Mouse (Mus musculus) adrenal gland, postnatal 36 days (tissue): ENCODE measurements around the gene Cacna1b. TPM values are rescaled to one million over a fixed set of nuclear protein-coding genes. Genes with fewer than 3 reads are reported as not detected.

Experiments used
- DNase-seq, 2 experiments: peaks; one replicate each; pipeline ENCODE4 v3.0.0; 2021; ENCODE audit warnings: mixed read lengths in 1 of 2
- total RNA-seq, 2 experiments: library from RNA; stranded (reverse); gene quantifications; 2 replicates each; pipeline ENCODE4 v1.2.3; 2021

Gene Cacna1b
- total RNA-seq, 2 experiments from 2014 or later, result 1.3 to 1.9 TPM

DNA sequence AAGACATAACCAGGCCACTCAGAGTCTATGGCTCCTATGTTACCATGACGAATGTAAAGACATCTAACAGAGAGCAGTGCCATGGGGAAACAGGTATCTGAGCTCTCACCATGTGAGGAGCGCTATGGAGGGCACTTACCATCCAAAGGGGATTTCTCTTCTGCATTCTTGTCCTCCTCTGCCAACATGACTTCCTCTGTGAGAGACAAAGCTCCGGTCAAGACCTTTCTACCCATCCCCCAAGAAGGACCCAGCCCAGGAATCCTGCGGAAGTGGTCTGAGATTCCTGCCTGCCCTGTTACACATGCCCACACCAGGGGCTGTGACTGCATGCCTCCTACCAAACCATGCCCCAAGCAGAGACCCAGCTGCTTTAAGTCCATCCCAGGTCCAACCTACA, 44.0 kb downstream of the Cacna1b start:
- DNase-seq, result no peak

DNA sequence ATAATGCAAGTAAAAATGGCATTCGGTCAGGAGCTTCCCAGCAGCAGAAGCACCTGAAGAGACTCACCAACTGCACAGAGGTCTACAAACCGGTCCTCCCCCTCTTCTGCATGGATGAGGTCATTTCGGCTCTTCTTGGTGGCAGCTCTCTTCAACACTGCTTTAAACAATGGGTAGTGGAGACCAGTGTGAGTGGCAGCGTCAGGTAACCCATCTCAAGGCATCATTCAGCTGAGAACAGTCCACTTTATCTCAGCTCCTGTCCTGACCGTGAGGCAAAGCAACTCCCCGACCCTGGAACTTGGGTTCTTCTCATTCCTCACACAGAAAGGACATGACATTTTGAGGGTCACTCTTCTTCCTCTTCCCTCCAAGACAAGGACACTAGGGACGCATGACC, 45.0 kb downstream of the Cacna1b start:
- DNase-seq, result no peak

- no peak for DNase-seq
Measured at GRCm38 (mm10) chr2:24717461-24717860, 45.5 kb downstream of the Cacna1b start.

DNA sequence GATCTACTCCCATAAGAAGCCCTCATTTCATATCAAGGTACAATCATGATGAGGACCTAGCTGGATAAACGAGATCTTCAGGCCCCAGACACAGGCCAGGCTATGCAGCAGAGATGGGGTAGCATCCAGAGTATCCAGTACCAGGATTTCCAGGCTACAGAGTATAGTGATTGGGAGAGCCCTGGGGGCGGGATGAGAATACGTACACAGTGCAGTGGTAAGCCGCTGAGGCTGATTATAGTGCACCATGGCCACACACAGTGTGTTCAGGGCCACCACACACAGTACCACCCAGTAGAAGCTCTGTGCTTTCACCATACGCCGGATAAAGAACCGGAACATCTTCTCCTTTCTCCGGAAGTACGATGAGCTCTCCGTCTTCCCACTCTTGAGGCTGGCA, 57.0 kb downstream of the Cacna1b start:
- DNase-seq, result no peak

DNA sequence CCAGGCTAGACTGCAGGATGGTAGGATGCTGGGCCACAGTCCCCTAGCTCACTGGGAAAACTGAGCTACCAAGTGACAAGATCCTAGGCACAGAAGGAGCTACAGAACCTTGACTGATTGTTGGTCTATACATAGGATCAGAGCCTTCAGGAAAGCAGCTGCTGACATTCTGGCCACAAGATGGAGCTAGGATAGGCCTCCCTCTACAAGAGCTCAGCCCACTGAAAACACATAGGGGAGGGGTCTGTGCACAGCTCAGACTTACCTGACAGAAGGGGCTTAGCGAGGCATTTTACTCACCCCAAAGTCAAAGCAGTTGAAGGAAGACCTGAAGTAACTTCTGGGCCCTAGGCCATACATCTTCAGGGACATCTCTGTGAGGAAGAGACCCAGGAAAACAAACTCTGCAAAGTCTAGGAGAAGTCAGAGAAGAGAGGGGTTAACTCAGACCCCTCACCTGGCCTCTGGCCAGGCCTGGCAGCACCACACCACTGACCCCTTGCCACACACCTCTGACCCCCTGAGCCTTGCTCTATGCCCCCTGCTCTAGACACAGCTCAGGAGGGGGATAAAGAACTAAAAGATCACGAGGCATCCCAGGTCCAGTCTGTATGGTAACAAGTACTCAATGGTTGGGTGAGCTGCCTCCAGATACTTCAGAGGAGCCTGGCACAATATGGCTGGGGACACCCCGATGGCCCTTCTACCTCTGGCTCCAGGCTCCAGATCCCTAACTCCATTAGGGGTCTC, 60.6 kb downstream of the Cacna1b start:
- no peak for DNase-seq

DNA sequence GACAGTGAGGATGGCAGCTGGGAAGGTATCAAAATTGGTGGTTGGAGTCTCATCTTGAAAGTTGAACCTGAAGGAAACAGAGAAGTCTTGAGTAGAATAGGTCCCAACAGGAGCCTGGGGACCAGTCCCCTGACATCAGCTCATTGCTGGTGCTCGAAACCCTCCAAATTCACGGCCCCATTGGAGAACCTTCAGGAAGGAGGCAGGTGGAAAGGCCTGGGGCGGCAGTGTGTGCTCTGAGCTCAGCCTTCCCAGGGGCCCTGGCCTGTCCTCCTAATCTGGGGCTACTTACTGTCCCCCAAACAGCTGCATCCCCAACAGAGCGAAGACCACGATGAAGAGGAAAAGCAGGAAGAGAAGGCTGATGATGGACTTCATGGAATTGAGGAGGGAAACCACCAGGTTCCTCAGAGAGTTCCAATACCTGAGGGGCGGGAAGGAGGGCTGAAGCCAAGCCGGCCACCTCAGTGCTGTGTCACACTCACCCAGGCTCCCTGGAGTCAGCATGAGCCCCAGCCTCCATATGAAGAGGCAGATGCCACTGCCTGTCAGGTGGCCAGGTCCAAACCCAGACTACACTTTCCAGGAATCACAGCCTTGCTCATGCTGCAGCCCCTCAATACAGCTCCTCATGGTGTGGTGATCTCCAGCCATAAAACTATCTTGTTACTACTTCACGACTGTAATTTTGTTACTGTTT, 65.5 kb downstream of the Cacna1b start:
- DNase-seq, result no peak

DNA sequence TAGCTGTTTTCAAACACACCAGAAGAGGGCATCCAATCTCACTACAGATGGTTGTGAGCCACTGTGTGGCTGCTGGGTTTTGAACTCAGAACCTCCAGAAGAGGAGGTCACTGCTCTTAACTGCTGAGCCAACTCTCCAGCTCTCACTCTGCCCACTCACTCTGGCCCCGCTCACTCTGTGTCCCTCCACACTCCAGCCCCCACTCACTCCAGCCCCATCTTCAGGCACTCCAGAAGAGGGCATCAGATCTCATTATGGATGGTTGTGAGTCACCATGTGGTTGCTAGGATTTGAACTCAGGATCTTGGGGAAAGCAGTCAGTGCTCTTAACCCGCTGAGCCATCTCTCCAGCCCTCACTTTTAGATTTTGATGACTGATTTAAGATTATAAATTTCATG, 70.6 kb downstream of the Cacna1b start:
- DNase-seq, result no peak

DNA sequence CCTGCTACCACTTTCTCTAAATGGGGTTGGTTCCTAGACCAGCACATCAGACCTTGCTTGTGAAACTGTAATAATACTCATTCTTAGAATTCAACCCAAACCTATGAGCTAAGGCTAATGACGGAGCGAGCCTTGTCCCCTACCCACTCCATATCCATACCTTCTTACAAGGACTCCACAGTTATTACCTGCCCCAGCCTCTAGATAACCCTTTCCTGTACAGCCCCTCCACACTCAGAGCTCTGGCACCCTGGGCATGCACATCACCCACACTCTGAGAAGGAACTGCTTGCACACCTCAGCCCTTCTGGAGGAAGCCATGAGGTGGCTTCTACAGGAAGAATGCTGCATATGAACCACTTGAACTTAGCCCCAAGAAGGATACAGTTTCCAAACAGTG, 72.6 kb downstream of the Cacna1b start:
- DNase-seq, result no peak

- DNase-seq, result peak in 1 of 2 experiments; percentile 2
Measured at GRCm38 (mm10) chr2:24685347-24685746, 77.6 kb downstream of the Cacna1b start.

DNA sequence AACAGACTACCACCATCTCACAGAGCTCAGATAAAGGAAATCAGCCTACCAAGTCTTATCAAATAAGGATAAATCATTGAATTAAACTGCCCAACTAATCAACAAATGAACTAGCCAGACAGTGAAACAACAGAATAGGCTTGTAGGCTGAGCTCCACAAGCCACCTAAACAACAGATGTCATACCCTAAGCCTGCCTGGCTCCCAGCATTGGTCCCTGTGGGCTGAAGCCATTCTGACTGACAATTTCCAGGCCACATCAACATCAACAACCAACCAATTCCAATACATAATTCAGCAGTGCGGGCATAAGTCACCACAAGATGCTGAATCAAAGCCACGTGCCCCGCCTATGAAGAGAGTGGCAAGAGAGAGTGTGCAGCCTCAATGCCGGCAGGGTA, 78.2 kb downstream of the Cacna1b start:
- no peak for DNase-seq

DNA sequence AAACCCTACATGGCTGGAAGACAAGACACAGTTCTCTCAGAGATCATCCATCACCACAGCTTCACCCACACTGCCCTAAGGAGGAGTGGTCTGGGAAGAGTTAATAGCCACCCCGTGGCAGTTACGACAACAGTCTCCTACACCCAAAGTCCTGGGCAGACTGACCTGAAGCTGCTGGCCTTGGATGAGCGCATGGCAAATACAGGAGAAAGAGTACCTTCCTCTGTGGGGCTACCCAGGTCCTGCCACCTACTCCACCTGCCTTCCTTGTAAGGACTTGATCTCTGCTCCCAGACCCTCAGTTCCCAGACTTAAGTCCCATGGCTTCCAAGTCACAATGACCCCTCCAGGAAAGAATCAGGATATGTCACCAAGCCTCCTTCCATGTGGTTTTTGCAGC, 79.7 kb downstream of the Cacna1b start:
- DNase-seq, result no peak

DNA sequence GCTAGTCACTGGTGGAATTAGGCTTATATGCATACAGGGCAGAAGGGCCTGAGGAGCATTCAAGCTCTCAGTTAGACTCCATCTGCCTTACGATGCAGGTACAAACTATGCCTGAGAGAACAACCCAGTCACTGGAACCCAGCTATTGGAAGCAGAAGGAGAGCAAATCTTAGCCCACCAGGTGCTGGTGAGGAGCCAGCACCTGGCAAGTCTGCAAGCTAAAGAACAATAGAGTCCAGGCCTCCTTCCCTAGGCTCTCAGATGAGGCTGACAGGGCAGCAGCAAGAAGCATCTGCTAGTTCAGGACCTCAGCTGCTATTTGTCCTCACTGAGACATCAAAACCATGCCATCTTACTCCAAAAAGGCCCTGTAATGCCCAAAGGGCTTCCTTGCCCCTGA, 82.2 kb downstream of the Cacna1b start:
- DNase-seq, result no peak

DNA sequence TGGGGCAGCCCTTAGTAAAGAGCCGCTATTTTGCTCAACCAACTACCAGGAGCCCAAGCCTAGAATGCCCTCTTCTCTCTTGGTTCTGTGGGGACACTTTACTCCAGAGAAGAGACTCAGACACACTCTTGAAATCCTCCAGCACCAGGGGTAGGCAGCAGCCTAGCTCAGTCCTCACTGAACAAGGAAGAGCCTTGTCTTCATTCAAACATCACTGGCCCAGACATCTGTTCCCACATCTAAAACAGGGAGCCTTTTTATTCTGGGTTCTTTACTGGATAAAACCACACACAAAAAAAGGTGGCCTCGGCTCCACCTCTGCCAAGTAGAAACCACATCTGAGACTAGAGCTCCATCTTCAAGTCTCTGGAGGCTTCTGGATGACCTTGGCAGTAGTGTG, 82.8 kb downstream of the Cacna1b start:
- DNase-seq, result no peak

GRCm38 (mm10) chr2:24679012-24679651, 83.8 kb downstream of the Cacna1b start:
- DNase-seq, result peak; percentile 19 to 29

- no peak for DNase-seq
Measured at GRCm38 (mm10) chr2:24678538-24678937, 84.4 kb downstream of the Cacna1b start.

GRCm38 (mm10) chr2:24678110-24678509, 84.8 kb downstream of the Cacna1b start:
- no peak for DNase-seq

DNA sequence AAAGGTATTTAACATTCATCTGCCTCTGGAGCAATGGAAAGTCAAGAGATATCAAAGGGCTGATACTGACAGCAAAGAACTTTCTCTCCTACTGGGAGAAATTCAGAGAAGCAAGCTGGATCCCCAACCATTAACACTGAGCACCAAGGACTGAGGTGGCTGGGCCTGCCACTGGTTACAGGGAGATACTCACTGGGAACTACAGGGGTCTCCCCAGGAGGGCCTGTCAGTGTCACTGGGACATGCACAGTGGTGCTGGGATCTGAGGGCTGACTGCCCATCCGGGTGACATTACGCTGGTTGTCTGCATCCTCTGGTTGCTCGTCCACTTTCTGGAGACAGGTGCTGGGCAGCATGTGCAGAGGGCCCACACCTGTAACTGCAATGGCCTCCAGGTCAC, 85.3 kb downstream of the Cacna1b start:
- DNase-seq, result no peak

DNA sequence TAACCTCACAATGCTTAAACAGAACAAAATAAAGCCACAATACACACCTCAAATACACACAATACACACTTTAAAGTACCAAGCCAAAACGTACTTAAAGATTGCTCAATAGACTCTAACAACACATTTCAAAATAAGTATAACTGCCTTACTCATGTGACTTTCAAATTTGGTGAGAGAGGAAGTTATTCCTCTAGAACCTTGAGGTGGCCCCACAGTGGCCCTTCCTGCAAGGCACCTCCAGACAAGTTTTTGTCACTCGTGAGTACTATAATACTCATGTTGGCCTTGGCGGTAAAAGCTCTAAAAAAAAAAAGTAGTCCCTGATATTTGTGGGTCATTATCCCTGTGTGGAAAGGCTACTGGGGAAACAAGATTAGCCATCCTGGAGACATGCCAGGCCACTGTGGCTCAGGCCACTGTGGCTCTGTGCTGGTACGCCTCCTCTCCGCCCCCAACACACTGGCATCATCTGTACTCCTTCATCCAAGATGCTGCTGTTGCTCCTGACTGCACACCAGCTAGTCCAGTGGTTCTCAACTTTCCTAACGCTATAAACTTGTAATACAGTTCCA, 88.4 kb downstream of the Cacna1b start:
- no peak for DNase-seq

DNA sequence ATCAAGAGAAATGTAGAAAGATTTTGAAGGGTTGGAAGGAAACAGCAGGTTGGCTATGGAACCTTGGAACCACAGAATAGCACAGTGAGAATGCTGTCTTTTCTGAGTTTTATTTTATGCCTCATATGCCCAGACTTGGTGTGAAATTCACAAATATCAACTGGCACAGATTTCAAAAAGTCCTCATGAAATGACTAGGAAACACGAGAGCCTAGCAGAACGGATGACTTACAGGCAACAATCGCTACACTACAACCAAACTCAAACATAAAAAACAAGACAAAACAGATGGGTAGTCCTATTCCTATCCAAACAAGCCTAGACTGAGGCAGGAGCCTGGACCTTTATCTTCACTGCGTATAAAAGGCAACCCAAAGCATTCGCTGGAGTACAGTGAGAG, 94.4 kb downstream of the Cacna1b start:
- no peak for DNase-seq

DNA sequence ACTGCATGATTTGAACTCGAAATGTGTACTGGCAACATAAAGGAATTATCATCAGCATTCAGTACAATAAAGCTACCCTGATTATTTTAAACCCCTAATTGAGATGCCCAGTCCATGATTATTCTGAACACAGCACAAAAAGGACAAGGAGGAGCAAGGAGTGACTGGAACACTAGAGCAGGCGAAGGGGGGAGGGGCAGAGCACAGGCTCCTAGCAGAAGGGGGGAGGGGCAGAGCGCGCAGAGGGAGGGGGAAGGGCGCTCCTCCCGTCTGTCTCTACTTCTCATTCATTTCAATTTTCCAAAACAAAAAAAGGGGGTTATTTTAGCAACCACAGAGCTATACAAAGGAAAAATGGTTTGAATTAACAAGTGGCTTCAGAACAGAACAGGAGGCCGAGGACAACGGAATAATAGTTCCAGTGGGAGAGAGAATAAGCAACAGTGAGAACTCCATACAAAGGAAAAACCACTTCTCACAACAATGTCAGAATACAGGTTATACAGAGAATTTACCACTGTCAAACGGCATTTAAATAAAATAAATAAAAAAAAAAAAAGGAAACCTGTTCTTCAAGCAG, 98.2 kb downstream of the Cacna1b start:
- DNase-seq, result no peak

DNA sequence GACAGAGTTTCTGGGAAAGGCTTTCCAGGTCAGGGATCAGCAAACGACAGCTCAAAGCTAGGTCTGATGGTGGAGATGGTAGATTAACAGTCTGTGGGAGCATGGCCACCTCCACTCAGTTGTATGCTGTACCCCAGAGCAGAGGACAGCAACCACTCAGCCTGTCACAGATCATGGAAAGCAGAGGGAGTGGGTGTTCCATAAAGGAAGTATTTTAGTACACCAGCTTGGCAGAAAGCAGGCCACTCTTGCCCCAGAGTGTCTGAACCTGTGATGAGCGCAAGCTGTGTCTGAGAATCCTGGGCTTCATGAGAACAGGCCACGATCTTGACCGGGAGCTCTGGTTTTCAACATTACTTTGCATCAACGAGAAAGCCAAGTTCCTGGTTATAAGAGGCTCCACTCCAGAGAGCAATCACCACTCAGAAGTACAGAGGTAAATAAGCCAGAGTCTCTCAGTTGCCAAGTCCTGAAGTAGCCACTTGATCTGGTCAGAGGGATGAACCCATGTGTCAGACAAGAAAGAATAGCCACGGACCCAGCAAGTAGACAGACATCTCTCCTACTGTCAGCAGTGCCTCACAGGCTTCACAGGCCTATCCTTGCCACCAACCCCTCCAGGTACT, 103.7 kb downstream of the Cacna1b start:
- DNase-seq, result no peak

DNA sequence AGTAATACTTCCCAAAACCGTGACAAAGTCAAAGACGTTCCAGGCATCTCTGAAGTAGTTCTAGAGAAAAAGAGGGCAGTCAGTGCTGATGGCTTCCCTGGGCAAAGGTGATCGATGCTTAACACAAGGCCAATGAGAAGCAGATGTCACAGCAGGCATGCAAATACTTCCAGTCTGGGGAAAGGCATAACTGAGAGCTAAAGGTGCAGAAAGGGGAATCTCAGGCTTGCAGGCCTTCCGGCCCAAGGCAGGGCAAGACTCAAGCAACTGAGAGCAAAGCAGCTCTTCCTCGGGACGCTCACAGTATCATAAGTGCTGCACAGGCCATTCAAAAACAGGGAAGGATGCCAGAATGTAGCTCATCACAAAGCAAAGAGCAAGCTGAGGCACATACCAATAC, 114.4 kb downstream of the Cacna1b start:
- no peak for DNase-seq
